In the genomic region with DNA sequence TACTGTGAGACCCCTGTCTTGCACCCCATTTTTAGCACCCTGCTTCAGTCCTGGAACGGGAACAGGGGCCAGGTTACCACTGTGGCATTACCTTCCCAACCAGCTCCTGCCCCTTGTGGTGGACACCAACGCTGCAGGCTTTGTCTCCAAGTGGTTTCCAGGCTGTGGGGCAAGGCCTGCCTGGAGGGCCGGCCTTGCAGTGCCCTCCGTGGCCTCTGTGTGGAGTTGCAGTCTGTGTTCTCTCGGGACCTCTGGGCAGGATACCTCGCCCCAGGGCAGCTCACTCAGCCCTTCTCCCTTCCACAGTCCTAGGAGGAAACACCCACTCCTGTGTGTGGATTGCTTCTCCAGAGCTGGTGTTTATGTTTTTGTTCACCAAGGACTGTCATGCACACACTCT, we compare ENCODE assay signal across 8 mouse cellular contexts. TPM values are rescaled to one million over a fixed set of nuclear protein-coding genes. Genes with fewer than 3 reads are reported as not detected.
DNase-seq lines count a peak whose midpoint lies in the region; ATAC-seq and TF ChIP-seq lines count a peak whose summit lies in the region.

No protein-coding gene starts in this region.

- intact Hi-C loops in heart, adult 2 months (cut with DNase I), result loop anchor here (1.0 to 5.0 kb wide), 3 partner anchors 137 to 237 kb away; no protein-coding TSS in a partner anchor

- no peaks in the 10 kb centered on the region for H3K9me3 ChIP-seq in embryonic facial prominence, embryonic 11.5 days (replicated peaks; ENCODE audit: control insufficient read depth, low read length)
- H3K9me3 ChIP-seq in limb, embryonic 11.5 days (ENCODE audit: control insufficient read depth, low read length), result no peaks in the 10 kb centered on the region
- no peaks in the 10 kb centered on the region for H3K9me3 ChIP-seq in midbrain, embryonic 15.5 days
- no peaks in the 10 kb centered on the region for H3K9me3 ChIP-seq in stomach, embryonic 15.5 days

- H3K79me2 ChIP-seq in heart, adult 2 months (replicated peaks; ENCODE audit: control insufficient read depth, insufficient read depth, low read length), result no peaks in the 10 kb centered on the region

- peak; percentile 81 for ATAC-seq in embryonic facial prominence, embryonic 11.5 days (replicated peaks; ENCODE audit: insufficient number of reproducible peaks, low FRiP score, low TSS enrichment, low read depth)
- ATAC-seq in limb, embryonic 11.5 days (ENCODE audit: insufficient number of reproducible peaks, low FRiP score, low TSS enrichment, low read depth), result peak; percentile 81
- peak; percentile 76 for ATAC-seq in midbrain, embryonic 15.5 days (replicated peaks)
- peak; percentile 63; the same call in 1 of the 2 replicates for ATAC-seq in stomach, embryonic 15.5 days (ENCODE audit: insufficient read depth, low FRiP score, low read depth)

- no peak overlapping the region for H3K4me2 ChIP-seq in embryonic facial prominence, embryonic 11.5 days (ENCODE audit: low read depth, low read length)
- H3K4me2 ChIP-seq in limb, embryonic 11.5 days (ENCODE audit: low read depth, severe bottlenecking), result no peak overlapping the region
- no peak overlapping the region for H3K4me2 ChIP-seq in midbrain, embryonic 15.5 days
- H3K4me2 ChIP-seq in stomach, embryonic 15.5 days, result no peak overlapping the region

- H3K27ac ChIP-seq in embryonic facial prominence, embryonic 11.5 days (replicated peaks; ENCODE audit: low read depth, low read length), result no peak overlapping the region
- peak overlapping the region; percentile 71 for H3K27ac ChIP-seq in heart, adult 2 months
- no peak overlapping the region for H3K27ac ChIP-seq in limb, embryonic 11.5 days (replicated peaks; ENCODE audit: low read depth, low read length)
- 0 out of 2 replicates have a peak overlapping the region, but pooled peaks have one; percentile 11 for H3K27ac ChIP-seq in midbrain, embryonic 15.5 days
- no peak overlapping the region; the same call in 1 of the 2 replicates for H3K27ac ChIP-seq in stomach, embryonic 15.5 days

- under 1% methylated on average over 6 of the region's 6 CpGs for WGBS in embryonic facial prominence, embryonic 11.5 days
- WGBS in heart, adult 2 months, result 2% methylated on average over 6 of the region's 6 CpGs
- under 1% methylated on average over 6 of the region's 6 CpGs for WGBS in limb, embryonic 11.5 days
- under 1% methylated on average over 6 of the region's 6 CpGs for WGBS in midbrain, embryonic 15.5 days
- 11% methylated on average over 6 of the region's 6 CpGs for WGBS in stomach, embryonic 15.5 days

- no peaks in the 10 kb centered on the region for H3K4me1 ChIP-seq in embryonic facial prominence, embryonic 11.5 days (ENCODE audit: control insufficient read depth, insufficient read depth, low read length)
- H3K4me1 ChIP-seq in heart, adult 2 months (ENCODE audit: control insufficient read depth, insufficient read depth, low read length), result peaks cover 19% of the 10 kb centered on the region
- H3K4me1 ChIP-seq in limb, embryonic 11.5 days (ENCODE audit: control insufficient read depth, insufficient read depth, low read length), result 0 out of 2 replicates have a peak, but pooled peaks cover 2% of the 10 kb centered on the region
- 0 out of 2 replicates have a peak, but pooled peaks cover 7% of the 10 kb centered on the region for H3K4me1 ChIP-seq in midbrain, embryonic 15.5 days
- peaks cover 18% of the 10 kb centered on the region for H3K4me1 ChIP-seq in stomach, embryonic 15.5 days

- no peaks in the 10 kb centered on the region for H3K36me3 ChIP-seq in embryonic facial prominence, embryonic 11.5 days (replicated peaks; ENCODE audit: control insufficient read depth, insufficient read depth, low read depth, low read length)
- H3K36me3 ChIP-seq in heart, adult 2 months (ENCODE audit: control insufficient read depth, insufficient read depth, low read length), result no peaks in the 10 kb centered on the region
- H3K36me3 ChIP-seq in limb, embryonic 11.5 days (ENCODE audit: control insufficient read depth, insufficient read depth, low read length), result no peaks in the 10 kb centered on the region
- no peaks in the 10 kb centered on the region for H3K36me3 ChIP-seq in midbrain, embryonic 15.5 days (replicated peaks)
- H3K36me3 ChIP-seq in stomach, embryonic 15.5 days, result no peaks in the 10 kb centered on the region

- H3K9ac ChIP-seq in embryonic facial prominence, embryonic 11.5 days (replicated peaks; ENCODE audit: low read length), result no peak overlapping the region
- peak overlapping the region; percentile 46 for H3K9ac ChIP-seq in heart, adult 2 months (ENCODE audit: low read depth, low read length)
- peak overlapping the region; percentile 18; the same call in 1 of the 2 replicates for H3K9ac ChIP-seq in limb, embryonic 11.5 days (ENCODE audit: low read length)
- no peak overlapping the region for H3K9ac ChIP-seq in midbrain, embryonic 15.5 days
- H3K9ac ChIP-seq in stomach, embryonic 15.5 days, result no peak overlapping the region

- no peak overlapping the region for H3K4me3 ChIP-seq in embryonic facial prominence, embryonic 11.5 days (ENCODE audit: low read depth, low read length)
- no peak overlapping the region for H3K4me3 ChIP-seq in heart, adult 2 months
- H3K4me3 ChIP-seq in limb, embryonic 11.5 days (ENCODE audit: low read depth, low read length), result no peak overlapping the region
- no peak overlapping the region for H3K4me3 ChIP-seq in midbrain, embryonic 15.5 days
- no peak overlapping the region for H3K4me3 ChIP-seq in stomach, embryonic 15.5 days (replicated peaks)

- TF ChIP-seq POLR2A in heart, adult 2 months (IDR thresholded peaks at IDR 0.05; ENCODE audit: insufficient read depth, low read depth, low read length), result no peak

- TF ChIP-seq EP300 in heart, adult 2 months (IDR thresholded peaks at IDR 0.05; ENCODE audit: insufficient read depth, low read depth, low read length), result peak; percentile 98

- H3K27me3 ChIP-seq in embryonic facial prominence, embryonic 11.5 days (ENCODE audit: control insufficient read depth, insufficient read depth, low read length), result no peaks in the 10 kb centered on the region
- no peaks in the 10 kb centered on the region for H3K27me3 ChIP-seq in heart, adult 2 months (ENCODE audit: control insufficient read depth, insufficient read depth, low read length)
- H3K27me3 ChIP-seq in limb, embryonic 11.5 days (ENCODE audit: control insufficient read depth, insufficient read depth, low read length), result no peaks in the 10 kb centered on the region
- no peaks in the 10 kb centered on the region for H3K27me3 ChIP-seq in midbrain, embryonic 15.5 days (replicated peaks)
- H3K27me3 ChIP-seq in stomach, embryonic 15.5 days (replicated peaks), result no peaks in the 10 kb centered on the region

- peak; percentile 87 for DNase-seq in 3T3-L1 (ENCODE audit: low read depth, low spot score)
- DNase-seq in adrenal gland, postnatal 14 days, result peak; percentile 94
- DNase-seq in embryonic facial prominence, embryonic 11.5 days (ENCODE audit: low spot score), result peak; percentile 88
- DNase-seq in heart, adult 2 months, result peak; percentile 89 to 91
- DNase-seq in kidney, adult 18-20 months, result peak; percentile 82
- DNase-seq in limb, embryonic 11.5 days (ENCODE audit: low spot score), result peak; percentile 91

- peak; percentile 100 for TF ChIP-seq CTCF in heart, adult 2 months (IDR thresholded peaks at IDR 0.05)

RNA-seq across cellular contexts. Expression of gene Slc12a8, which starts 43.2 kb away (rescaled TPM):
- total RNA-seq in adrenal gland, postnatal 14 days (2021), result 0.52 and 0.86 TPM in 2 replicates
- polyA plus RNA-seq in embryonic facial prominence, embryonic 11.5 days (2014; fragmentation: Nextera tagmentation; extraction: Ambion mirVana), result 0.35 and 0.61 TPM in 2 replicates
- total RNA-seq in heart, adult 2 months (2021), result under 1 TPM; 0.31 to 0.45 TPM
- polyA plus RNA-seq in heart, adult 2 months (2012; rRNA removed), result 0.66 and 1.2 TPM in 2 replicates
- 0.43 and 0.49 TPM in 2 replicates for polyA plus RNA-seq in limb, embryonic 11.5 days (2014; fragmentation: Nextera tagmentation; extraction: Ambion mirVana)
- 0.65 and 0.82 TPM in 2 replicates for polyA plus RNA-seq in midbrain, embryonic 15.5 days (2015; fragmentation: Nextera tagmentation; extraction: Ambion mirVana)
- 3.6 and 3.8 TPM in 2 replicates for polyA plus RNA-seq in stomach, embryonic 15.5 days (2015; fragmentation: Nextera tagmentation; extraction: Ambion mirVana)

Comparison
In these comparisons a context has a peak if more than half of its experiments do, and no peak if none do; other contexts are left out.
1. H3K27ac ChIP-seq: peak in heart, adult 2 months (single experiment) and midbrain, embryonic 15.5 days (single experiment); none in embryonic facial prominence, embryonic 11.5 days (single experiment), limb, embryonic 11.5 days (single experiment) and stomach, embryonic 15.5 days (single experiment).
2. H3K9ac ChIP-seq: peak in heart, adult 2 months (single experiment) and limb, embryonic 11.5 days (single experiment); none in embryonic facial prominence, embryonic 11.5 days (single experiment), midbrain, embryonic 15.5 days (single experiment) and stomach, embryonic 15.5 days (single experiment).
3. Peak in every context shown above with its lines, with median percentiles within 50 percentile points of each other: DNase-seq and ATAC-seq.